Mouse (Mus musculus) embryo, embryonic 11.5 days (tissue): ENCODE results near the gene Akr1b3.

Experiments
- DNase-seq: peaks from one replicate; pipeline ENCODE4 v3.0.0-alpha.2; 2012; ENCODE audit warnings: low read depth, low spot score

Akr1b3 gene

DNA sequence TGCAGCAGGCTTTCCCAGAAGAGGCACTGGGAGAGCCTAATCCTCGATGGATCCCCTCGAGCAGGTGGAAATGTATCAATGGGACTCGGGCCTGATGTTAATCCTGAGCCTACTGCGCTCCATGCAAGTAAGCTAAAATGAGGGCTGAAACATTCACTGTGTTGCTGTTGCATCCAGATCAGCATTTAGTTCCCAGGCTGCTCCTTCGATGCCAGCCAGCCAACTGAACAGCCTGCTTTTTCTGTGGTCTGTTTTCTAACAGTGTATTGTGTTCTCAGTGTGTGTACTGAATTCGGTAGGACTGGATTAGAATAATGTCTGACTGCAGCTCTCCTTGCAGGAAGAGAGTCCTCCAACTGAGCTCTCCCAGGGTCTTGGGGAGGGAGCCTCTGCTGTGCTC is 46.6 kb downstream of the Akr1b3 start:
- no peak for DNase-seq

DNA sequence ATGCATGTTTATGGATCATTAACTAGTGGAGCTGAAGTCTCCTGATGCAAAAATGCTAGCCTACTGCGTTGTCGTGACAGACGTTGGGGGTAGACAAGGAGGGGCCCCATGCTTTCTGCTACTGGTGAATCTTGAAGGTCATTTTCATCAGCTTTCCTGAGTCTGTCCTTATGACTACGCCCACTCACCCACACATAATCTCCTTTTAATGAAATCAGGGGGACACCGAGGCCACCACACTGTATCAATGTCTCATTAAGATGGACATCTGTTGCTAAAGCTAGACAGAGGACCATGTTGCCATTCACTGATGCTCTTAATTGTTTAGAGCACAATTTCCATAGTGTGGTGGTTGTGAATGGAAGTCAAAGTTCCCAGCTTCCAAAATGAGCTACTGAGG is 58.7 kb downstream of the Akr1b3 start:
- no peak for DNase-seq
